ENCODE assay signal across 12 mouse cellular contexts in genomic region chr15:100119225-100119788, GRCm38 (mm10).
DNase-seq lines count a peak whose midpoint lies in the region; ATAC-seq and TF ChIP-seq lines count a peak whose summit lies in the region.
"Had no signal": no experiment of that assay in that cellular context is flagged by ENCODE, and none has a peak within 500 bp of the region (broad histone marks: within the 10 kb centered on the region; RNA-seq: fewer than 3 reads in every experiment).

No protein-coding gene starts in this region.

- WGBS in liver, postnatal 0 days (ENCODE audit: insufficient replicate concordance): 63% methylated on average over 6 of the region's 6 CpGs
- 74% methylated on average over 6 of the region's 6 CpGs for WGBS in liver, embryonic 12.5 days (ENCODE audit: insufficient replicate concordance)

- ATAC-seq in liver, postnatal 0 days: peak; percentile 89
- no peak for ATAC-seq in liver, embryonic 12.5 days
- ATAC-seq in common myeloid progenitor, adult 5-6 weeks (replicated peaks; ENCODE audit: low read depth, poor library complexity, severe bottlenecking): 0 out of 2 replicates have a peak, but pooled peaks have one; percentile 45
- ATAC-seq in neutrophil, adult 5-6 weeks (ENCODE audit: extremely low read depth, insufficient number of reproducible peaks, low FRiP score, poor library complexity, severe bottlenecking): peak; percentile 82
- ATAC-seq in erythroblast, adult 5-6 weeks (replicated peaks; ENCODE audit: low FRiP score, poor library complexity, severe bottlenecking): no peak

- TF ChIP-seq CTCF in liver, postnatal 0 days (IDR thresholded peaks at IDR 0.05; ENCODE audit: low read depth): no peak

- no peak overlapping the region for H3K4me3 ChIP-seq in liver, postnatal 0 days (ENCODE audit: low read depth, low read length)
- no peak overlapping the region for H3K4me3 ChIP-seq in liver, embryonic 12.5 days
- H3K4me3 ChIP-seq: heart, embryonic 13.5 days had no signal

- peak; percentile 87 for DNase-seq in heart, adult 11 months
- DNase-seq in heart, postnatal 14 days: no peak
- no peak for DNase-seq in liver, postnatal 0 days
- DNase-seq in frontal cortex, postnatal 25 days (ENCODE audit: low spot score in 2 of 2): no peak
- DNase-seq: adrenal gland, adult 2 months; cerebellum, postnatal 36 days; right cerebral cortex, postnatal 4 days had no signal

- H3K9ac ChIP-seq in liver, postnatal 0 days (replicated peaks): no peak overlapping the region
- H3K9ac ChIP-seq in liver, embryonic 12.5 days: no peak overlapping the region
- H3K9ac ChIP-seq: heart, embryonic 13.5 days had no signal

- no peaks in the 10 kb centered on the region for H3K9me3 ChIP-seq in liver, postnatal 0 days (ENCODE audit: low read length)
- no peaks in the 10 kb centered on the region for H3K9me3 ChIP-seq in liver, embryonic 12.5 days (replicated peaks)
- H3K9me3 ChIP-seq: heart, embryonic 13.5 days had no signal

- H3K4me1 ChIP-seq in liver, postnatal 0 days (ENCODE audit: insufficient read depth): peaks cover 15% of the 10 kb centered on the region
- peaks cover 19% of the 10 kb centered on the region for H3K4me1 ChIP-seq in liver, embryonic 12.5 days

- H3K27me3 ChIP-seq in liver, postnatal 0 days (ENCODE audit: insufficient read depth, low read length): no peaks in the 10 kb centered on the region
- no peaks in the 10 kb centered on the region for H3K27me3 ChIP-seq in liver, embryonic 12.5 days (replicated peaks)
- H3K27me3 ChIP-seq: heart, embryonic 13.5 days had no signal

- no peak for TF ChIP-seq EP300 in liver, postnatal 0 days (IDR thresholded peaks at IDR 0.05; ENCODE audit: low read depth)

- intact Hi-C loops in heart, postnatal 14 days (cut with DNase I): no loop called here

- H3K27ac ChIP-seq in liver, postnatal 0 days (ENCODE audit: low read depth): no peak overlapping the region
- no peak overlapping the region for H3K27ac ChIP-seq in liver, embryonic 12.5 days
- H3K27ac ChIP-seq: heart, embryonic 13.5 days had no signal

- H3K4me2 ChIP-seq in liver, postnatal 0 days (ENCODE audit: low read depth, low read length): no peak overlapping the region
- no peak overlapping the region for H3K4me2 ChIP-seq in liver, embryonic 12.5 days
- H3K4me2 ChIP-seq: heart, embryonic 13.5 days had no signal

- no peaks in the 10 kb centered on the region; the same call in 1 of the 2 replicates for H3K36me3 ChIP-seq in liver, postnatal 0 days (replicated peaks; ENCODE audit: insufficient read depth, low read length)
- H3K36me3 ChIP-seq in liver, embryonic 12.5 days: peaks cover 12% of the 10 kb centered on the region

Comparison
In these comparisons a context has a peak if more than half of its experiments do, and no peak if none do; other contexts are left out.
1. ATAC-seq: peak in liver, postnatal 0 days (single experiment), common myeloid progenitor, adult 5-6 weeks (single experiment) and neutrophil, adult 5-6 weeks (single experiment); none in liver, embryonic 12.5 days (single experiment) and erythroblast, adult 5-6 weeks (single experiment).